Mouse (Mus musculus) lung, postnatal 0 days (tissue): ENCODE results near the gene Tmem95.

Experiments used
- CTCF ChIP-seq: IDR thresholded peaks from 2 replicates; pipeline ENCODE4 v1.5.1; 2016; ENCODE audit warnings: antibody characterized with exemption, mild to moderate bottlenecking
- EP300 ChIP-seq: IDR thresholded peaks from 2 replicates; pipeline ENCODE4 v1.6.1; 2016; ENCODE audit warnings: antibody characterized with exemption, mild to moderate bottlenecking, control low read depth

GRCm38 (mm10) chr11:69921114-69922011 is 43.5 kb upstream of the Tmem95 start, which contains the start of gene Eif5a:
- TF ChIP-seq CTCF (peak; percentile 80), EP300 (no peak)
